Mouse (Mus musculus): ENCODE data around the gene Plscr4. TPM values are rescaled to one million over a fixed set of nuclear protein-coding genes. Genes with fewer than 3 reads are reported as not detected.

Gene Plscr4
- total and polyA plus RNA-seq, 3 experiments, result not detected

DNA sequence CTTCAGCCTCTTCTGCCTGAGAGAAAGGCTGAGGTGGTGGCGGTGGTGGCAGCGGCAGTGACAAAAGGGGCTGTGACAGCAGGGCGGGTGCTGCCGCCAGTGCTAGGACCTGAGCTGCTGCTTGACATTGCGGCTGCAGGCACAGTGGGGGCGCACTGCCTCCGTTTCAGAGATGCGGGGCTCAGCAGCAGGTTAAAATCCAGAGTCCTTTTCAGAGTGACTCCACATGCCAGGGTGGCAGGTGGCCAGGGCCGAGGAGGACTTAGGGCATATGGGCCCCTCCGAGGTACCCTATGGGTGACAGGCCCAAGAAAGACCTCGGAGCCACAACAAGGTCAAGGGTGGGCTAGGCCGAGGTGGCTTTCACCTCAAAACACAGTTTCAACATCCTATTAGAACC, 59.9 kb downstream of the Plscr4 start:
- TF ChIP-seq SIN3A (IDR thresholded peaks at IDR 0.05; ENCODE audit: low read length) (no peak), E2F4 (IDR thresholded peaks at IDR 0.05; ENCODE audit: borderline replicate concordance, low read depth, low read length) (no peak), ZMIZ1 (IDR thresholded peaks at IDR 0.05; ENCODE audit: low read depth, low read length) (no peak), USF2 (IDR thresholded peaks at IDR 0.05; ENCODE audit: borderline replicate concordance in 1 of 2, insufficient read depth in 1 of 2, low read depth in 1 of 2, low read length in 2 of 2) (no peak)
- H3K9ac ChIP-seq (ENCODE audit: control insufficient read depth, low read depth, low read length, poor library complexity, severe bottlenecking), result no peak overlapping the region
- no peaks in the 10 kb centered on the region for H3K9me3 ChIP-seq (replicated peaks; ENCODE audit: insufficient read depth, low read length)
- no peaks in the 10 kb centered on the region for H3K36me3 ChIP-seq (ENCODE audit: control insufficient read depth in 1 of 2, insufficient read depth in 2 of 2, low read length in 2 of 2)
- no peak overlapping the region for H3K27ac ChIP-seq (ENCODE audit: control insufficient read depth, low read depth, low read length)
- peaks cover 0 to 4% of the 10 kb centered on the region in 2 experiments; a peak in 2 of 4 replicates for H3K27me3 ChIP-seq (ENCODE audit: control insufficient read depth in 1 of 2, insufficient read depth in 2 of 2, low read length in 2 of 2)
- H3K79me2 ChIP-seq (ENCODE audit: control insufficient read depth, insufficient read depth, low read length, poor library complexity), result no peaks in the 10 kb centered on the region
- DNase-seq (ENCODE audit: low read depth, low spot score), result no peak
- H3K4me1 ChIP-seq (ENCODE audit: control insufficient read depth in 1 of 2, insufficient read depth in 2 of 2, low read length in 2 of 2), result no peaks in the 10 kb centered on the region
- H3K4me3 ChIP-seq (ENCODE audit: control insufficient read depth in 1 of 2, insufficient read depth in 1 of 2, low read depth in 2 of 2, low read length in 2 of 2), result no peak overlapping the region

DNA sequence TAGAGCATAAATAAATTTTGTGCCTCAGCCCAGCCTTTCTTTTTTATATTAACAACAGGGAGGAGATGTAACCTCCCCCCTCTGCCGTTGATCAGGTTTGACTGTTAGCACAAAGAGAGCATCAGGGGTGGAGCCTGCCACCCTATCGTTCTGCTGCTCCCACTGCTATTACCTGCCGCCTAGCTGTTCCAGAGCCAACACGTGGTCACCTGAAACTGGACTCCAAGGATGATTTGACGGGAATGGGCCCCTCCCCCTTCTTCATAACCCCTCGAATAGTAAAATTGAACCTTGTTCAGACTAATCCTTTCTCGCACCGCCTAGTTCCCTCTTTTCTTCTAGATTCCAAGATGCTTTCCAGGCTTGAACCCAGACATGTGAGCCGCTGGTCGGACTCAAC, 63.6 kb downstream of the Plscr4 start:
- Histone ChIP-seq H3K79me2 (ENCODE audit: control insufficient read depth, insufficient read depth, low read length, poor library complexity) (no peaks in the 10 kb centered on the region), H3K9me3 (replicated peaks; ENCODE audit: insufficient read depth, low read length) (no peaks in the 10 kb centered on the region), H3K36me3 (ENCODE audit: control insufficient read depth in 1 of 2, insufficient read depth in 2 of 2, low read length in 2 of 2) (no peaks in the 10 kb centered on the region), H3K27ac (ENCODE audit: control insufficient read depth, low read depth, low read length) (no peak overlapping the region), H3K4me1 (ENCODE audit: control insufficient read depth in 1 of 2, insufficient read depth in 2 of 2, low read length in 2 of 2) (no peaks in the 10 kb centered on the region), H3K9ac (ENCODE audit: control insufficient read depth, low read depth, low read length, poor library complexity, severe bottlenecking) (no peak overlapping the region), H3K4me3 (ENCODE audit: control insufficient read depth in 1 of 2, insufficient read depth in 1 of 2, low read depth in 2 of 2, low read length in 2 of 2) (no peak overlapping the region), H3K27me3 (ENCODE audit: control insufficient read depth in 1 of 2, insufficient read depth in 2 of 2, low read length in 2 of 2) (no peaks in the 10 kb centered on the region; a peak in 1 of 4 replicates)
- TF ChIP-seq ZNF384 (IDR thresholded peaks at IDR 0.05; ENCODE audit: low read depth, low read length), result no peak
- no peak for TF ChIP-seq POLR2AphosphoS5 (IDR thresholded peaks at IDR 0.05; ENCODE audit: borderline replicate concordance, low read depth, low read length)
- no peak for TF ChIP-seq ELF1 (IDR thresholded peaks at IDR 0.05; ENCODE audit: low read depth, low read length)
- no peak for TF ChIP-seq POLR2A (IDR thresholded peaks at IDR 0.05; ENCODE audit: control insufficient read depth in 1 of 2, insufficient read depth in 1 of 2, low read depth in 1 of 2, low read length in 2 of 2, poor library complexity in 1 of 2)
- no peak for TF ChIP-seq RAD21 (IDR thresholded peaks at IDR 0.05; ENCODE audit: low read depth, low read length)
- TF ChIP-seq ZC3H11A (IDR thresholded peaks at IDR 0.05; ENCODE audit: low read depth, low read length), result no peak
- TF ChIP-seq BHLHE40 (IDR thresholded peaks at IDR 0.05; ENCODE audit: borderline replicate concordance, low read depth, low read length), result no peak
- TF ChIP-seq MAFK (IDR thresholded peaks at IDR 0.05; ENCODE audit: borderline replicate concordance, low read depth, low read length), result no peak
- no peak for TF ChIP-seq USF2 (IDR thresholded peaks at IDR 0.05; ENCODE audit: borderline replicate concordance in 1 of 2, insufficient read depth in 1 of 2, low read depth in 1 of 2, low read length in 2 of 2)
- DNase-seq (ENCODE audit: low read depth, low spot score), result no peak

DNA sequence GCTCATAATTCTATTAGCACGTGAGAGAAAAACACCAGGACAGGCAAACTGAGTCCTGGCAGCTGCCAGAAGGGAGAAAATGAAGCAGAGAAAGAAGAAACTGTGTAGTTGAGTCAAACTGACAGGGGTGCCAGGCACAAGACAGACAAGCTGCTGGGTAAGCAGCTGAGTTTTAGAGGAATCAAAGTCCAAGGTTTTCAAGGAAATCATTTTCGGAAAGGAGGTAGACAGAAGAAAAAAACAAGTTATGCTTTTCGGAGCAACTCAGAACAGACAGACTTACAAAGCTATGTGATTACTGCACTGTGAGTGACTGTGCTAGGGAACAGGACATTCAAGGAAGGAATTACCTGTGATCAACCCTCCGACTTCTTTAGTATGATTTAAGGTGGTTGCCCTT, 67.3 kb downstream of the Plscr4 start:
- TF ChIP-seq SMC3 (IDR thresholded peaks at IDR 0.05; ENCODE audit: low read depth, low read length), result no peak
- DNase-seq (ENCODE audit: low read depth, low spot score), result no peak
- Histone ChIP-seq H3K9ac (ENCODE audit: control insufficient read depth, low read depth, low read length, poor library complexity, severe bottlenecking) (no peak overlapping the region), H3K27ac (ENCODE audit: control insufficient read depth, low read depth, low read length) (no peak overlapping the region), H3K9me3 (replicated peaks; ENCODE audit: insufficient read depth, low read length) (no peaks in the 10 kb centered on the region), H3K4me1 (ENCODE audit: control insufficient read depth in 1 of 2, insufficient read depth in 2 of 2, low read length in 2 of 2) (no peaks in the 10 kb centered on the region), H3K27me3 (ENCODE audit: control insufficient read depth in 1 of 2, insufficient read depth in 2 of 2, low read length in 2 of 2) (no peaks in the 10 kb centered on the region), H3K79me2 (ENCODE audit: control insufficient read depth, insufficient read depth, low read length, poor library complexity) (no peaks in the 10 kb centered on the region), H3K36me3 (ENCODE audit: control insufficient read depth in 1 of 2, insufficient read depth in 2 of 2, low read length in 2 of 2) (no peaks in the 10 kb centered on the region), H3K4me3 (ENCODE audit: control insufficient read depth in 1 of 2, insufficient read depth in 1 of 2, low read depth in 2 of 2, low read length in 2 of 2) (no peak overlapping the region)
